Mouse (Mus musculus): ENCODE measurements at regions not wholly inside any gene's neighbourhood (a gene's known extent, or its start where the extent isn't known, plus 50 kb on each side); places are given as distances from the start of the nearest gene placed in this dataset.

DNA sequence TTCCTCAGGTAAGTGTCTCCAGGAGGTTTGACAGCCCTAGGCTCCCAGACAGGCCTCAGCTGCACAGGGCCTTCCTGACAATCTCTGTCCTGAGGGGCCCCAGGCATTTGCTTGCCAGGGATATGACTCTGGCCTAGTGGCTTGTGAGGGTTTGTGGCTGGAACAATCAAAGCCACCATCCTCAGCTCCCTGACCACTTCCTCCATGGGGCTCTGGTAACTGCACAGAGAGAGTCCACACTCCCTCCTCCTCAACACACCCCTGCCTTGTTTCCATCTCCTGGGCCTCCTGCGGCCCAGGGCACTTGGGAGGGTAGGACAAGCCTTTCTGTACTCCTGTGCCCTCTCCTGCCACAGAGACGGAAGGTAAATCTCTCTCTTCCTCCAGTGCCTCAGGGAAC lies 144.6 kb downstream of the Zfp36l2 start:
- no peak overlapping the region for H3K4me3 ChIP-seq (ENCODE audit: low read length)
- 84% methylated on average over 2 of the region's 2 CpGs for WGBS
- ATAC-seq (ENCODE audit: low read depth): no peak
- H3K9ac ChIP-seq (ENCODE audit: low read length): no peak overlapping the region
- H3K27ac ChIP-seq (ENCODE audit: low read length): no peak overlapping the region
- peaks cover 6% of the 10 kb centered on the region; the same call in 1 of the 2 replicates for H3K9me3 ChIP-seq (ENCODE audit: control insufficient read depth, low read length)
- no peak overlapping the region for H3K4me2 ChIP-seq (ENCODE audit: low read depth, low read length)
- peaks cover 15% of the 10 kb centered on the region for H3K4me1 ChIP-seq (replicated peaks; ENCODE audit: control insufficient read depth, insufficient read depth, low read length)
- H3K36me3 ChIP-seq (ENCODE audit: control insufficient read depth, insufficient read depth, low read length): no peaks in the 10 kb centered on the region
- H3K27me3 ChIP-seq (ENCODE audit: control insufficient read depth, insufficient read depth, low read depth, low read length): no peaks in the 10 kb centered on the region

DNA sequence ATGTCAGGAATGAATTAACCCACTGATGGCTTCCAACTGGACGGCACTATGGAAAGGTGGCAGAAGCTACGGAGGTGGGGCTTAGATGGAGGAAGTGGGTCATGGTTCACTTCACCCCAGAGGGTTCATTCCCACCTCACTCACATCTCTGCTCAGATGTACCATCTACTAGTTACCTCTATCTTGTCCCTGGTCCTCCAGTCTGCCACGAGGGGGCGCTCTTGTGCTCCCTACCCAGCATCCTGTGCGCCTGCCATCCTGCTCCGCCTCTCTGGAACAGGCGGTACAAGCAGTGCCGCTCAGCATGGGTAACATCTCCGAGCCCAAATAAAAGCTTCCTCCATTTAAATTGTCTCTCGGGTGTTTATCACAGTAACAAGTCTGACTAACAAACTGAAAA lies 148.3 kb downstream of the Zfp36l2 start:
- Histone ChIP-seq H3K27ac (ENCODE audit: low read length) (no peak overlapping the region), H3K4me3 (ENCODE audit: low read length) (no peak overlapping the region), H3K27me3 (ENCODE audit: control insufficient read depth, insufficient read depth, low read depth, low read length) (no peaks in the 10 kb centered on the region), H3K4me2 (ENCODE audit: low read depth, low read length) (no peak overlapping the region), H3K9me3 (ENCODE audit: control insufficient read depth, low read length) (peaks cover 3% of the 10 kb centered on the region; the same call in 1 of the 2 replicates), H3K36me3 (ENCODE audit: control insufficient read depth, insufficient read depth, low read length) (no peaks in the 10 kb centered on the region), H3K9ac (ENCODE audit: low read length) (no peak overlapping the region), H3K4me1 (replicated peaks; ENCODE audit: control insufficient read depth, insufficient read depth, low read length) (peaks cover 20% of the 10 kb centered on the region)
- WGBS: 78% methylated on average over 10 of the region's 10 CpGs
- no peak for ATAC-seq (ENCODE audit: low read depth)

DNA sequence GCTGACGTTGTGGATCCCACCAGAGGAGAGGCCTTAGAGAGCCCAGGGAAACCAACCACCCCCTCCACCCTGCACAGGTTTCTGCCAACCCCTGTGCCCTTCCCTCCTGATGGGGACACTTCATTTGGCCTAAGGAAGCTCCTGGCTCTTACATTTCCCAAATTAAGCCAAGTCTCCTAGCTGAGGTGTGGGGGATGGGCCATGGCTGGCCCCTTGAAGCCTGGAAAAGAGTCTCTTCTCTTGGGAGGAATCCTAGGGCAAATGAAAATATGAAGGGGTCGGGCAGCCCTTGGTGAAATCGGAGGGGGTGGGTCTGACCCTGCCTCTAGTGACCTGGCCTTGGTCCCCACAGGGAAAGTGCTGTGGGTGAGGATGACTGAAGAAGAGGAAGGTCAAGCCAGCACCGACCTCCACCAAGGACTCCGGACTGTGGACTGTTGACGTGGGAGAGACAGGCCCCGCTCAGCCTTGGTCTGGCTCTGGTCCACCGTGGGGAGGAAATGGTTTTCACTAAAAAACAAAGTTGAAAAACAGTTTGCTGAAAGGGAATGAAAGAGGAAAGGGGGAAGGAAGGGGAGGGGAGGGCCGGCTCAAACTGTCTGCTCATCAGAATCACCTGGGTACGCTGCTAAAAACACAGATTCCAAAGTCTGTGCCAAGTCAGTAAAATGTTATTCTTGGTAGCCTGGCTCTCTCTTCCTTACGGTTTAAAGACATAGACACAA lies 150.0 kb downstream of the Zfp36l2 start:
- no peaks in the 10 kb centered on the region for H3K36me3 ChIP-seq (ENCODE audit: control insufficient read depth, insufficient read depth, low read length)
- H3K9me3 ChIP-seq (ENCODE audit: control insufficient read depth, low read length): peaks cover 3% of the 10 kb centered on the region; the same call in 1 of the 2 replicates
- 33% methylated on average over 11 of the region's 11 CpGs for WGBS
- H3K4me2 ChIP-seq (ENCODE audit: low read depth, low read length): 0 out of 2 replicates have a peak overlapping the region, but pooled peaks have one; percentile 1
- H3K4me3 ChIP-seq (ENCODE audit: low read length): no peak overlapping the region
- no peaks in the 10 kb centered on the region for H3K27me3 ChIP-seq (ENCODE audit: control insufficient read depth, insufficient read depth, low read depth, low read length)
- peak overlapping the region; percentile 5; the same call in 1 of the 2 replicates for H3K9ac ChIP-seq (ENCODE audit: low read length)
- H3K27ac ChIP-seq (ENCODE audit: low read length): peak overlapping the region; percentile 60
- H3K4me1 ChIP-seq (replicated peaks; ENCODE audit: control insufficient read depth, insufficient read depth, low read length): peaks cover 18% of the 10 kb centered on the region
- peak; percentile 81 for ATAC-seq (ENCODE audit: low read depth)

DNA sequence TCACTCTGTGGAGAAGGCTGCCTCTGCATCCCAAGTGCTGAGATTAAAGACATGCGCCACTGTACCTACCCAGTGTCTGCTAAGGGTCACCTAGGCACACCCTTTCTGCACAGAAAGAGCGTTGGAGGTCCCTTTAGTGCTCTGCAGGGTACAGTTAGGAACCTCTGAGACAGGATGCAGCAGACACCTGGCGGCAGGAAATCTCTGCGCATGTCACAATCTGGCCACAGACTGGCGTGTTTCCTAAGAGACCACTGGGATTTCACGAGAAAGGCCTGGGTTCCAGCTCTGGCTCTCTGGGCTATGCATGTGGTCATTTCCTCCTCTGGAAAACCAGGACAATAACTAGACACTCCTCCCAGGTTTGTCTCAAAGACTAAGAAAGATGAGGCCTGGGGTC lies 151.7 kb downstream of the Zfp36l2 start:
- no peak overlapping the region for H3K4me2 ChIP-seq (ENCODE audit: low read depth, low read length)
- H3K9ac ChIP-seq (ENCODE audit: low read length): no peak overlapping the region
- H3K4me1 ChIP-seq (replicated peaks; ENCODE audit: control insufficient read depth, insufficient read depth, low read length): peaks cover 18% of the 10 kb centered on the region
- peaks cover under 1% of the 10 kb centered on the region; the same call in 1 of the 2 replicates for H3K9me3 ChIP-seq (ENCODE audit: control insufficient read depth, low read length)
- H3K4me3 ChIP-seq (ENCODE audit: low read length): no peak overlapping the region
- H3K36me3 ChIP-seq (ENCODE audit: control insufficient read depth, insufficient read depth, low read length): no peaks in the 10 kb centered on the region
- ATAC-seq (ENCODE audit: low read depth): no peak
- H3K27ac ChIP-seq (ENCODE audit: low read length): no peak overlapping the region
- 77% methylated on average over 6 of the region's 6 CpGs for WGBS
- H3K27me3 ChIP-seq (ENCODE audit: control insufficient read depth, insufficient read depth, low read depth, low read length): no peaks in the 10 kb centered on the region

DNA sequence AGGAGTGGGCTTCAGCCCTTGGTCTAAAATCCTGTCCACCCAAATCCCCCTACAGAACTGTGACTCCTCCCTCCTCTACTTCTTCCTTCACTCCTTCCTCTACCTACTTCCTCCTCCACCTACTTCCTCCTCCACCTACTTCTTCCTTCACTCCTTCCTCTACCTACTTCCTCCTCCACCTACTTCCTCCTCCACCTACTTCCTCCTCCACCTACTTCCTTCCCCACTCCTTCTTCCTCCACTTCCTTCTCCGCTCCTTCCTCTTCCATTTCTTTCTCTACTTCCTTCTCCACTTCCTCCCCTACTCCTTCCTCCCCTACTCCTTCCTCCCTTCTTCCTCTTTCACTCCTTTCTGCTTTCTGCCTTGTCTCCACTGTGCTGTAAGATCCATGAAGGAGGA lies 152.9 kb downstream of the Zfp36l2 start:
- H3K9ac ChIP-seq (ENCODE audit: low read length): no peak overlapping the region
- no peaks in the 10 kb centered on the region for H3K27me3 ChIP-seq (ENCODE audit: control insufficient read depth, insufficient read depth, low read depth, low read length)
- no peaks in the 10 kb centered on the region for H3K36me3 ChIP-seq (ENCODE audit: control insufficient read depth, insufficient read depth, low read length)
- H3K4me3 ChIP-seq (ENCODE audit: low read length): no peak overlapping the region
- ATAC-seq (ENCODE audit: low read depth): no peak
- peaks cover 18% of the 10 kb centered on the region for H3K4me1 ChIP-seq (replicated peaks; ENCODE audit: control insufficient read depth, insufficient read depth, low read length)
- 97% methylated on average over 1 of the region's 1 CpGs for WGBS
- H3K9me3 ChIP-seq (ENCODE audit: control insufficient read depth, low read length): peaks cover 3% of the 10 kb centered on the region; the same call in 1 of the 2 replicates
- H3K27ac ChIP-seq (ENCODE audit: low read length): no peak overlapping the region
- H3K4me2 ChIP-seq (ENCODE audit: low read depth, low read length): no peak overlapping the region

DNA sequence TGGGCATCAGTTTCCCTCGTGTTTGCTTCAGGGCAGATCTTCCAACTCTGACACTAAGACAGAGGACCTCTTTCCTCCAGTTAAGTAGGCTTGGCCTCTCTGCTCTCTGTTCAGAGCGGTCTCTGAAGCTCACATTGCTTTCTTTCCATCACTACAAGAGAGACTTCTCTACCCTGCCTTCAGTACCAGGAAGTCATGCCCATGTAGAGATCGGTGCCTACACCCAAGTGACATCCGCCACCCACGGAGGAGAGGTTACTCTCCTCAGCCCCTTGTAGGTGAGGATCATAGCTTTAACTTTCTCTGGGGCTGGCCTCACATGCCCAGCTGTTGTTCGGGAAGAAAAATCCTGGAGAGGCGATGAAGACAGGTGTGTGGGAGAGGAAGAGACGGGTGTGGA lies 155.3 kb downstream of the Zfp36l2 start:
- Histone ChIP-seq H3K9me3 (ENCODE audit: control insufficient read depth, low read length) (peaks cover 3% of the 10 kb centered on the region; the same call in 1 of the 2 replicates), H3K9ac (ENCODE audit: low read length) (no peak overlapping the region), H3K4me1 (replicated peaks; ENCODE audit: control insufficient read depth, insufficient read depth, low read length) (peaks cover 19% of the 10 kb centered on the region), H3K27ac (ENCODE audit: low read length) (no peak overlapping the region), H3K27me3 (ENCODE audit: control insufficient read depth, insufficient read depth, low read depth, low read length) (no peaks in the 10 kb centered on the region), H3K4me3 (ENCODE audit: low read length) (no peak overlapping the region), H3K36me3 (ENCODE audit: control insufficient read depth, insufficient read depth, low read length) (no peaks in the 10 kb centered on the region), H3K4me2 (ENCODE audit: low read depth, low read length) (no peak overlapping the region)
- 85% methylated on average over 8 of the region's 8 CpGs for WGBS
- ATAC-seq (ENCODE audit: low read depth): no peak

DNA sequence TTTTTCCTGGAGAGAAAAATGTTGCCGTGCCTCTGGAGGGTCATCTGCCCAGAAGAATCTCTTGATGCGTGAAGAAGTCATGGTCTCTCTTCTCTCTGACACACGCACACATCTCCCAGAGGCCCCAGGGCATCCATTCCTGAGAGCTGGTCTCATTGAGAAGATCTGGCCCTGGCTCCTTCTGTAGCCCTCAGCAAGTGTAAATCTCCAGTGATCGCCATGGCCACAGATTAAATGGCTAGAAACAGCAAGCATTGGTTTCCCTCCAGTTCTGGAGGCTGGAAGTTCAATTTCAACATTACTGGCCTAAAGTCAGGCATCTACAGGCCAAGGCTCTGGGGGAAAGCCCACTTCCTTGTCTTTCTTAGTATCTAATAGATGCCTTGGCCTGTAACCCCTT lies 155.9 kb downstream of the Zfp36l2 start:
- H3K4me2 ChIP-seq (ENCODE audit: low read depth, low read length): no peak overlapping the region
- 75% methylated on average over 4 of the region's 4 CpGs for WGBS
- no peak overlapping the region for H3K9ac ChIP-seq (ENCODE audit: low read length)
- H3K36me3 ChIP-seq (ENCODE audit: control insufficient read depth, insufficient read depth, low read length): no peaks in the 10 kb centered on the region
- peaks cover 3% of the 10 kb centered on the region; the same call in 1 of the 2 replicates for H3K9me3 ChIP-seq (ENCODE audit: control insufficient read depth, low read length)
- H3K4me1 ChIP-seq (replicated peaks; ENCODE audit: control insufficient read depth, insufficient read depth, low read length): peaks cover 16% of the 10 kb centered on the region
- no peak overlapping the region for H3K4me3 ChIP-seq (ENCODE audit: low read length)
- no peak for ATAC-seq (ENCODE audit: low read depth)
- H3K27ac ChIP-seq (ENCODE audit: low read length): no peak overlapping the region
- H3K27me3 ChIP-seq (ENCODE audit: control insufficient read depth, insufficient read depth, low read depth, low read length): no peaks in the 10 kb centered on the region

DNA sequence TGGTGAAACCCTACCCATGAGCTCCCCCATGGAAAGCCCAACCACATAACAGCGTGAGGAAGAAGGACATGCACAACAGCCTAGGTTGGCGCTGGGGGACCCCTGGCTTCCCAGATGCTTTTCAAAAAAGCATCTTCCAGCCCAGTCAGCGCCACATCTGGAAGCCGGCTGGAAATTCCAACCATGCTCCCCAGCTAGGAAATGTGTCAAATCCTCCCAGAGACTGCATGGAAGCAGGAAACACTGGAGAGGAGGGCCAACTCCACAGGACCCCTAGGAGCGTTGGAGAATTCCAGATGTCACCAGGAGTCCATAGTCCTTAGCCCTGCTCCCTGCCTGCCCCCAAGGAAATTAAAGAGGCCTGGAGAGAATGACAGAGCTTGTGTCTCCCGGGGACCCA lies 156.4 kb downstream of the Zfp36l2 start:
- no peaks in the 10 kb centered on the region for H3K36me3 ChIP-seq (ENCODE audit: control insufficient read depth, insufficient read depth, low read length)
- no peak overlapping the region for H3K4me3 ChIP-seq (ENCODE audit: low read length)
- H3K27ac ChIP-seq (ENCODE audit: low read length): no peak overlapping the region
- H3K4me2 ChIP-seq (ENCODE audit: low read depth, low read length): no peak overlapping the region
- H3K9ac ChIP-seq (ENCODE audit: low read length): no peak overlapping the region
- peaks cover 3% of the 10 kb centered on the region; the same call in 1 of the 2 replicates for H3K9me3 ChIP-seq (ENCODE audit: control insufficient read depth, low read length)
- WGBS: 63% methylated on average over 6 of the region's 6 CpGs
- ATAC-seq (ENCODE audit: low read depth): no peak
- peaks cover 18% of the 10 kb centered on the region for H3K4me1 ChIP-seq (replicated peaks; ENCODE audit: control insufficient read depth, insufficient read depth, low read length)
- H3K27me3 ChIP-seq (ENCODE audit: control insufficient read depth, insufficient read depth, low read depth, low read length): no peaks in the 10 kb centered on the region

DNA sequence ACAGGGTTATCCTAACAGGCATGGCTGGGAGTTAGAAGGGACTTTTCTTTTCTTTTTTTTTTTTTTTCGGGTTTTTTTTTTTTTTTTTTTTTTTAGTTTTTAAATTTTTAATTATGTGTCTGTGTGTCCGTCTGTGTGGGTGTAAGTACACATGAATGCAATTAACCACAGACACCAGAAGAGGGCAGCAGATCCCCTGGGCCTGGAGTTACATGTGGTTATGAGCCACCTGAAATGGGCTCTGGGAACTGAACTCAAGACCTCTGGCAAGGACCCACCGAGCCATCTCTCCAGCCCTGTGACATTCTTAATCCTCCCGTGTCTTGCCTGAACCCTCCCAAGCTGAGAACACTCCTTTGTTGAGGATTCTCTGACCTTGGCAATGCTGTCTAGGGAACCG lies 157.0 kb downstream of the Zfp36l2 start:
- Histone ChIP-seq H3K9ac (ENCODE audit: low read length) (no peak overlapping the region), H3K27ac (ENCODE audit: low read length) (no peak overlapping the region), H3K4me3 (ENCODE audit: low read length) (no peak overlapping the region), H3K4me2 (ENCODE audit: low read depth, low read length) (no peak overlapping the region), H3K9me3 (ENCODE audit: control insufficient read depth, low read length) (peaks cover 3% of the 10 kb centered on the region; the same call in 1 of the 2 replicates), H3K4me1 (replicated peaks; ENCODE audit: control insufficient read depth, insufficient read depth, low read length) (peaks cover 19% of the 10 kb centered on the region), H3K27me3 (ENCODE audit: control insufficient read depth, insufficient read depth, low read depth, low read length) (no peaks in the 10 kb centered on the region), H3K36me3 (ENCODE audit: control insufficient read depth, insufficient read depth, low read length) (no peaks in the 10 kb centered on the region)
- 87% methylated on average over 5 of the region's 5 CpGs for WGBS
- ATAC-seq (ENCODE audit: low read depth): no peak
